Mouse (Mus musculus): Measurements from ENCODE around the gene Cwc15. TPM values are rescaled to one million over a fixed set of nuclear protein-coding genes. Genes with fewer than 3 reads are reported as not detected.

The Cwc15 gene
- polyA plus RNA-seq, 1 experiment from 2014 or later = 177 TPM

Other genes with a start within 250 kb of the Cwc15 start
- gene Sesn3, start 225.6 kb upstream of the Cwc15 start, polyA plus RNA-seq (2015; fragmentation: Nextera tagmentation; extraction: Ambion mirVana) = 17.6 and 18.8 TPM in 2 replicates
- 9.0 and 11.1 TPM in 2 replicates for gene Endod1, start 119.1 kb upstream of the Cwc15 start, polyA plus RNA-seq (2015; fragmentation: Nextera tagmentation; extraction: Ambion mirVana)
- 0.32 and 0.43 TPM in 2 replicates for gene Kdm4d, start 135 bp upstream of the Cwc15 start, polyA plus RNA-seq (2015; fragmentation: Nextera tagmentation; extraction: Ambion mirVana)
- 9.8 and 9.9 TPM in 2 replicates for gene Amotl1, start 144.4 kb downstream of the Cwc15 start, polyA plus RNA-seq (2015; fragmentation: Nextera tagmentation; extraction: Ambion mirVana)
- 0.19 and 0.43 TPM in 2 replicates for gene Piwil4, start 240.1 kb downstream of the Cwc15 start, polyA plus RNA-seq (2015; fragmentation: Nextera tagmentation; extraction: Ambion mirVana)

All from midbrain, embryonic 13.5 days (tissue).